Mouse (Mus musculus): ENCODE data around the gene Hbq1b. TPM values are rescaled to one million over a fixed set of nuclear protein-coding genes. Genes with fewer than 3 reads are reported as not detected.
"Not testable (repeated sequence)": the region's sequence is repeated elsewhere in the genome, so short reads cannot be mapped to it uniquely, and the experiment has no call there.

The Hbq1b gene
- total and polyA plus RNA-seq, 2 experiments from 2014 or later = 0.71 to 5.5 TPM

DNA sequence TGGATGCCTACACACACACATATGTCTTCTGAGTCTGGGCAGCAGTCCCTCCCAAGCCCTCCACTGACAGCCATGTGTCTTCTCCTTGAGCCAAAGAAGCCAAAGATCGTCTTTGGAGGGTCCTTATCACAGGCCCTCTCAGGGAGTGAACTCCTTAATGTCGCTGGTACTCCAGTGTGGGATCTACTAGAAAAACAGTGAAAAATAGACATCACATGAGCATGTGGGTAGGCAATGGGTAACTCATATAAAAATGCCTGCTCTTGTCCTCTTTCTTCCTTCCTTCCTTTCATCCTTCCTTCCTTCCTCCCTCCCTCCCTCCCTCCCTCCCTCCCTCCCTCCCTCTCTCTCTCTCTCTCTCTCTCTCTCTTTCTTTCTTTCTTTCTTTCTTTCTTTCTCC, 10.7 kb downstream of the Hbq1b start:
- H3K4me1 ChIP-seq (ENCODE audit: insufficient read depth); H3K36me3 ChIP-seq (ENCODE audit: insufficient read depth); H3K27ac ChIP-seq (ENCODE audit: low read depth, low read length); H3K9me3 ChIP-seq (ENCODE audit: low read length); DNase-seq; H3K4me3 ChIP-seq (ENCODE audit: low read depth, low read length); H3K27me3 ChIP-seq (ENCODE audit: insufficient read depth, low read length); H3K9ac ChIP-seq; ATAC-seq; H3K4me2 ChIP-seq (ENCODE audit: low read depth): not testable (repeated sequence)
- 60% methylated on average over 2 of the region's 2 CpGs for WGBS

- ATAC-seq (no peak), DNase-seq (no peak)
- H3K4me1 ChIP-seq (ENCODE audit: insufficient read depth) = 0 out of 2 replicates have a peak, but pooled peaks cover 4% of the 10 kb centered on the region
- no peak overlapping the region for H3K9ac ChIP-seq
- H3K27me3 ChIP-seq (ENCODE audit: insufficient read depth, low read length) = no peaks in the 10 kb centered on the region
- no peak overlapping the region for H3K4me3 ChIP-seq (ENCODE audit: low read depth, low read length)
- no peaks in the 10 kb centered on the region for H3K36me3 ChIP-seq (ENCODE audit: insufficient read depth)
- H3K4me2 ChIP-seq (ENCODE audit: low read depth) = no peak overlapping the region
- no peak for TF ChIP-seq CTCF (IDR thresholded peaks at IDR 0.05; ENCODE audit: low read depth)
- H3K9me3 ChIP-seq (ENCODE audit: low read length) = no peaks in the 10 kb centered on the region
- WGBS = 98% methylated on average over 1 of the region's 1 CpGs
- no peak overlapping the region for H3K27ac ChIP-seq (ENCODE audit: low read depth, low read length)
Observed at GRCm38 (mm10) chr11:32297866-32298531, 11.2 kb downstream of the Hbq1b start.

- WGBS = 95% methylated on average over 2 of the region's 2 CpGs
- ATAC-seq (no peak), DNase-seq (no peak)
- H3K4me1 ChIP-seq (ENCODE audit: insufficient read depth) = peaks cover 7% of the 10 kb centered on the region; the same call in 1 of the 2 replicates
- H3K27me3 ChIP-seq (ENCODE audit: insufficient read depth, low read length) = no peaks in the 10 kb centered on the region
- H3K4me3 ChIP-seq (ENCODE audit: low read depth, low read length) = no peak overlapping the region
- no peak overlapping the region for H3K27ac ChIP-seq (ENCODE audit: low read depth, low read length)
- no peaks in the 10 kb centered on the region for H3K9me3 ChIP-seq (ENCODE audit: low read length)
- H3K36me3 ChIP-seq (ENCODE audit: insufficient read depth) = no peaks in the 10 kb centered on the region
- no peak for TF ChIP-seq CTCF (IDR thresholded peaks at IDR 0.05; ENCODE audit: low read depth)
- H3K9ac ChIP-seq = no peak overlapping the region
- no peak overlapping the region for H3K4me2 ChIP-seq (ENCODE audit: low read depth)
Observed at GRCm38 (mm10) chr11:32298532-32298918, 11.8 kb downstream of the Hbq1b start.

DNA sequence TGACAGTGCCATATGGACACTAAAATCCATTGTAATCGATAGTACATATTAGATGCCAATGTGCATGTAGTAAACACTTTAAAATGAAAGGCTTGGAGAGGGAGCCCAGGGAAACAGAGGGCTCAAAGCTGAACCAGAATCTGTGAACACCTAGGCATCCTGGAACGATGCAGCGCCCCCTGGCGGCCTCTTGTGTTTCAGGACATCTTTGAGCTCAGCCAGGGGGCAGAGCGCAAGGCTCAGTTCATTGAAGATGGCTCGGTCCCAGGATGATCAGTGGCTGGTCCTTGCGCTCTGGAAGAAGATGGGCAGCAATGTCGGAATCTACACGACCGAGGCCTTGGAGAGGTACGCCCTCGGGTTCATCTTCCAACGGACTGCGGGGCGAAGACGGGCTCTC, 13.1 kb downstream of the Hbq1b start, which contains the start of gene Hbq1a:
Gene Hbq1a (plus strand): TSS at position 205 of the 400 bp plus-strand sequence.
- DNase-seq (peak; percentile 71), ATAC-seq (peak; percentile 76)
- H3K36me3 ChIP-seq (ENCODE audit: insufficient read depth); H3K9me3 ChIP-seq (ENCODE audit: low read length); H3K27ac ChIP-seq (ENCODE audit: low read depth, low read length); H3K9ac ChIP-seq; H3K27me3 ChIP-seq (ENCODE audit: insufficient read depth, low read length); H3K4me1 ChIP-seq (ENCODE audit: insufficient read depth): not testable (repeated sequence)
- H3K4me3 ChIP-seq (ENCODE audit: low read depth, low read length) = peak within 1 kb of the TSS; percentile 20; the same call in 1 of the 2 replicates
- WGBS = 6% methylated on average over 16 of the region's 16 CpGs
- peak; percentile 88 for TF ChIP-seq CTCF (IDR thresholded peaks at IDR 0.05; ENCODE audit: low read depth)
- peak within 1 kb of the TSS; percentile 42 for H3K4me2 ChIP-seq (ENCODE audit: low read depth)

GRCm38 (mm10) chr11:32300279-32301267, 13.8 kb downstream of the Hbq1b start:
- no peak overlapping the region for H3K27ac ChIP-seq (ENCODE audit: low read depth, low read length)
- no peaks in the 10 kb centered on the region for H3K27me3 ChIP-seq (ENCODE audit: insufficient read depth, low read length)
- WGBS = 60% methylated on average over 14 of the region's 17 CpGs
- peaks cover 7% of the 10 kb centered on the region; the same call in 1 of the 2 replicates for H3K4me1 ChIP-seq (ENCODE audit: insufficient read depth)
- no peak for TF ChIP-seq CTCF (IDR thresholded peaks at IDR 0.05; ENCODE audit: low read depth)
- peak overlapping the region; percentile 42 for H3K4me2 ChIP-seq (ENCODE audit: low read depth)
- H3K9ac ChIP-seq = no peak overlapping the region
- H3K36me3 ChIP-seq (ENCODE audit: insufficient read depth) = no peaks in the 10 kb centered on the region
- peak overlapping the region; percentile 20; the same call in 1 of the 2 replicates for H3K4me3 ChIP-seq (ENCODE audit: low read depth, low read length)
- ATAC-seq = 0 out of 2 replicates have a peak, but pooled peaks have one; percentile 8
- DNase-seq = no peak
- no peaks in the 10 kb centered on the region for H3K9me3 ChIP-seq (ENCODE audit: low read length)

DNA sequence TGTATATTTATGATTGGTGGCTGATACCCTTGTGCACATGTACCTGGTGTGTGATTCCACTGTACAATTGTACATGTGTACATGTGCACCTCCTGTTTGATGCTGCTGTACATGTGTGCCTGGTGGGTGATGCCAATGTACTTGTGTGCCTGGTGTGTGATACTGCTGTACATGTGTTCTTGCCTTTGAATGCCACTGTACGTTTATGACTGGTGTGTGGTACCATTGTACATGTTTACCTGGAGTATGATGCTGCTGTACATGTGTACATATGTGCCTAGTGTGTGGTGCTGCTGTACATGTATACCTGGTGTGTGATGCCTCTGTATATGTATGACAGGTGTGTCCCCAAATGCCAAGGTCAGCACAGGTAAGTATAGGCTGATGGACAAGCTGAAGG, 14.7 kb downstream of the Hbq1b start:
- no peak overlapping the region for H3K4me3 ChIP-seq (ENCODE audit: low read depth, low read length)
- ATAC-seq (no peak), DNase-seq (no peak)
- H3K9ac ChIP-seq = no peak overlapping the region
- 69% methylated on average over 1 of the region's 1 CpGs for WGBS
- peaks cover 7% of the 10 kb centered on the region; the same call in 1 of the 2 replicates for H3K4me1 ChIP-seq (ENCODE audit: insufficient read depth)
- no peaks in the 10 kb centered on the region for H3K36me3 ChIP-seq (ENCODE audit: insufficient read depth)
- TF ChIP-seq CTCF (IDR thresholded peaks at IDR 0.05; ENCODE audit: low read depth) = no peak
- no peaks in the 10 kb centered on the region for H3K9me3 ChIP-seq (ENCODE audit: low read length)
- H3K27me3 ChIP-seq (ENCODE audit: insufficient read depth, low read length) = no peaks in the 10 kb centered on the region
- H3K4me2 ChIP-seq (ENCODE audit: low read depth) = no peak overlapping the region
- H3K27ac ChIP-seq (ENCODE audit: low read depth, low read length) = no peak overlapping the region

All from forebrain, postnatal 0 days (tissue).